Mouse (Mus musculus) small intestine, adult 2 months (tissue): ENCODE data around the gene Adck2. TPM values are rescaled to one million over a fixed set of nuclear protein-coding genes. Genes with fewer than 3 reads are reported as not detected.

Source experiments
- H3K27ac ChIP-seq: fragments of 200-500 bp; 2 replicates; pipeline ENCODE4 v1.5.1; 2012; ENCODE audit warnings: low read depth, low read length, control low read depth, inconsistent platforms; ENCODE audit not compliant: insufficient read depth
- H3K27me3 ChIP-seq: fragments of 200-500 bp; 2 replicates; pipeline ENCODE4 v1.6.1; 2012; ENCODE audit warnings: mild to moderate bottlenecking, moderate library complexity, low read length, inconsistent platforms; ENCODE audit not compliant: control insufficient read depth, insufficient read depth
- H3K36me3 ChIP-seq: fragments of 200-500 bp; 2 replicates; pipeline ENCODE4 v1.6.1; 2012; ENCODE audit warnings: mild to moderate bottlenecking, low read length, control low read depth, inconsistent platforms; ENCODE audit not compliant: control insufficient read depth, insufficient read depth
- H3K4me1 ChIP-seq: fragments of 200-500 bp; 2 replicates; pipeline ENCODE4 v1.6.1; 2012; ENCODE audit warnings: low read length, inconsistent platforms, mixed read lengths; ENCODE audit not compliant: control insufficient read depth, insufficient read depth, insufficient read length
- H3K4me3 ChIP-seq: fragments of 200-500 bp; 2 replicates; pipeline ENCODE4 v1.5.1; 2012; ENCODE audit warnings: low read depth, mild to moderate bottlenecking, control low read depth, inconsistent platforms, low read length, moderate library complexity
- CTCF ChIP-seq: fragments of 200-500 bp; IDR thresholded peaks from 2 replicates; pipeline ENCODE4 v1.5.1; 2012; ENCODE audit warnings: low read depth, mild to moderate bottlenecking, control low read depth, inconsistent platforms, low read length, moderate library complexity, mixed read lengths; ENCODE audit not compliant: insufficient replicate concordance, insufficient read length; ENCODE audit errors: extremely low read depth
- POLR2A ChIP-seq: fragments of 200-500 bp; IDR thresholded peaks from 2 replicates; pipeline ENCODE4 v1.6.1; 2012; ENCODE audit warnings: low read depth, mild to moderate bottlenecking, control low read depth, inconsistent platforms, low read length, moderate library complexity
- WGBS: fragments of 180-500 bp; shearing (Covaris S2); methylation state at CpG from one replicate; pipeline ENCODE4 v1.1.7; 2018; 5-methylcytosine and 5-hydroxymethylcytosine counted together
- polyA plus RNA-seq: library from polyadenylated mRNA; depleted of rRNA; stranded (reverse); fragments of >200 nt; gene quantifications from 2 replicates; pipeline ENCODE4 v1.2.3, GENCODE M21; 2012

The Adck2 gene
- polyA plus RNA-seq, 1 experiment = 10.4 TPM

DNA sequence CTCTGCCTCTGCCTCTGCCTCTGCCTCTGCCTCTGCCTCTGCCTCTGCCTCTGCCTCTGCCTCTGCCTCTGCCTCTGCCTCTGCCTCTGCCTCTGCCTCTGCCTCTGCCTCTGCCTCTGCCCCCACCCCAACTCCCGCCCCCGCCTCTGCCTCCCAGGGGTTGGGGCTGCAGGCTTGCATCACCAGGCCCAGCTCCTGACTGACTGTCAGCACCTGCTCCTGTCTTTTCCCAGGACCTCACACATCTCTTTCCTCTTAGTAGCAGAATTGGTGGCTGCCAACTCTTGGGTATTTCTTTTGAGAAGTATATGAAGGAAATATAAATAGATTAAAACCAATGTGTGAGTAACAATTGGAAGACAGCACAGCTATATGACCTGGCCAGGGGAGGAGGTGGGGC, 6.9 kb downstream of the Adck2 start:
- H3K27me3 ChIP-seq = no peaks in the 10 kb centered on the region
- no peak overlapping the region for H3K4me3 ChIP-seq
- WGBS = 89% methylated on average over 2 of the region's 2 CpGs
- no peak overlapping the region for H3K27ac ChIP-seq
- peaks cover 47% of the 10 kb centered on the region for H3K36me3 ChIP-seq
- TF ChIP-seq CTCF (no peak), POLR2A (no peak)
- H3K4me1 ChIP-seq = no peaks in the 10 kb centered on the region

DNA sequence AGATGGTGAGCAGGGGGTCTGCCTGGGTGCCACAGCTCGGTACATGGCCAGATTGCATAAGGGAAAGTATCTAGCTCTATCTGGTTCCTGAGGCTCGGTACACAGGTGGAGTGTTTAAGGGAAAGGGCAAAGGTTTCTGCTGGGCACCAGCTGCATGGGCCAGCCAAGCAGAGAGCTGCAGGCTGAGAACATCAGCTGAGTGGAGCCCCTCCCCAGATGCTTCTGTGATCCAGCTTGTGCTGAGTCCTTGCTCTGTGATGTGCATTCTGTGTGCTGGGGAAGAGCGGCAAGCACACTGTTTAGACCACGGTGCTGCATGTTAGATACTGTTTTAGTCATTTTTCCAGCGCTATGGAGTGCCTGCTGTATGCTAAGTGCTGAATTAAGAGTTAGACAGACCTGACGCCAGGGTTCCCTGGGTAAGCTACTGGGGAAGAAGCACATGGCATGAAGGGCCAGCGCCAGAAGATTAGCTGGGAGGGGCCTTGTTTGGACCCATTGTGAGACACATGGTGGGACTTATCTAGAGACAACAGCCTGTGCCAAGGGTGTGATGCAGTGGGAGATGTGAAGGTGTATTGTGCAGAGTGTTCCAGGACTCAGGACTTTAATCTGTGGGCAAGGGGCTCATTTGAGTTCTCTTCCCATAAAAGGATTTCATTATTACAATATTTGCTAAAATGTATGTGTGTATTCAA, 7.6 kb downstream of the Adck2 start:
- no peaks in the 10 kb centered on the region for H3K27me3 ChIP-seq

DNA sequence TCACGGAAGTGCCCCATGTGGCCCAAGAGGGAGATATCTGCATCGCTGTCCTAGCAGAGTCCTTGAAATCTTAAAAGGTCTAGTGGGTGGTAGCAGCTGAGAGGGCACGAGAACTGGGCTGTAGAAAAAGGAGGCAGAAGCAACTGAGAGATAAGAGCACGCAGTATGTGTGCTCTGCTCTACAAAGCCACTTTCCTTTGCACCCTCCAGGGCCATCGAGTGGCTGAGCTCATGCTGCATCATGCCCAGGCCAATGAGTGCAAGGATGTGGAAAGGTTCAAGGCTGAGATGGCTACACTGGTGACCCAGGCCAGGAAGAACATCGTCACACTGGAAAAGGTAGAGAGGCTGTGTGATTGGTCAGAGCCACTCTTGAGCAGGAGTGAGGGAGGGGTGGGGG, 11.8 kb downstream of the Adck2 start, which contains the start of gene Gm42420:
Gene Gm42420 (plus strand): TSS at position 237 of the 400 bp plus-strand sequence.
- no peak within 1 kb of the TSS for H3K4me3 ChIP-seq
- H3K27ac ChIP-seq = no peak within 1 kb of the TSS
- TF ChIP-seq POLR2A (no peak), CTCF (no peak)
- H3K36me3 ChIP-seq = peaks cover 44% of the 10 kb centered on the region
- H3K27me3 ChIP-seq = no peaks in the 10 kb centered on the region
- WGBS = 93% methylated on average over 6 of the region's 6 CpGs
- no peaks in the 10 kb centered on the region for H3K4me1 ChIP-seq

More for the DNA sequence above, 7.6 kb downstream of the Adck2 start:
- TF ChIP-seq POLR2A = no peak
- no peak for TF ChIP-seq CTCF
- Histone ChIP-seq H3K27ac (no peak overlapping the region), H3K4me3 (no peak overlapping the region), H3K4me1 (no peaks in the 10 kb centered on the region), H3K36me3 (peaks cover 53% of the 10 kb centered on the region)
- 80% methylated on average over 7 of the region's 7 CpGs for WGBS

DNA sequence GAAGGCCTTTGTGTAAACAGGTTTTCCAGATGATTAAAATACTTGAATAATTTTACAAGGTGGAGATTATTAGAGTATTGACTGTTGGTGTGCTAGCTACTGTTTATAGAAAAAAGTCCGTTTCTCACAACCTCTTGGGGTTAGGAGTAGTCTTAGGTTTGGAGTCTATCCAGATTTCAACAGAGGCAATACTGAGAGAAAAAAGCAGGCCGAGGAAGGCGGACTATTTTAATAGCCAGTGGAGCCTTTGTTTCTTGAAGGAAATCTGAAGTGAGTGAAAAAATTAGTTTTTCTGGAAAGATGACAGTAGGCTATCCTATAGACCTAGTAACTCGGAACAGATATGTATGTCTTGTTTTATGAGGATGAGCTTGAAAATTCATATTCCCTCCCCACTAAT, 17.8 kb downstream of the Adck2 start:
- TF ChIP-seq POLR2A (no peak), CTCF (no peak)
- no peaks in the 10 kb centered on the region; the same call in 1 of the 2 replicates for H3K4me1 ChIP-seq
- no peak overlapping the region for H3K4me3 ChIP-seq
- WGBS = 96% methylated on average over 4 of the region's 4 CpGs
- H3K27me3 ChIP-seq = no peaks in the 10 kb centered on the region
- H3K36me3 ChIP-seq = peaks cover 10% of the 10 kb centered on the region
- no peak overlapping the region for H3K27ac ChIP-seq

DNA sequence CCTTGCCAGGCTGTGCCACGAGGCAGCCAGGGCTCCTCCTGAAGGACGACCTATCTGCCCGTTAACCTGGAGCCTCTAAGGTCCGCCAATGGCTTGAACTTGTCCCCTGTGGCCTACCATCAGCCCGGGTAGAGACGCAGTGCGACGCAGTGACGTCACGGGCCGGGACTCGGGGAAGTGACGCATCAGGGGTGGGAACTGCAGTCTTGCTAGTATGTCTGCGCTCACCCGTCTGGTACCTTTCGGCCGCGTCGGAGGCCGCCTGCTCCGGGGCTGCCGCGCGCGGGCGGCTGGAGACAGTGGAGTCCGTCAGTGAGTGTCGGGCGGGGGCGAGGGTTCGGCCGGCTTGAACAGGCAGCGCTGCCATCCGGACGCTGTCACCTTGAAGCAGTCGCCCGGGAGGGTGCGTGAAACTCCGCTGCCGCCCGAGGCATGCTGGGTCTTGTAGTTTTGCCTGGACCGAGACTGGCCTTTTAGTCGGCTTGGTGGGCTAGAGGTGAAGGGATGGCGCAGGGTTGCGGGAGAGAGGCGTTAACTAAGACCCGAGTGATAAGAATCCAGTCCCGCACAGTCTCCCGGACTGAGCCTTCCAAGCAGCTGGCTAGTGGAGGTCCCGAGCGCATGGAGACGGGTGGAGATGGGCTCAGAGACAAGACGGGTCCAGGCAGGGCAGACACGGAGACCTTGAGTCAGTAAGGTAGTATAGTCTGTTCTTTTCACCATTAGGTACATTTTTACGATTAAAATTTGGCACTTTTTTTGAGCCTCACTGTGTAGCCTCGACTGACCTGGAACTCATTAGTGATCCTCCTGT, 18.9 kb downstream of the Adck2 start, which contains the start of gene Ndufb2:
Gene Ndufb2 (plus strand): TSS at position 174 of the 814 bp plus-strand sequence.
- Histone ChIP-seq H3K27me3 (no peaks in the 10 kb centered on the region), H3K4me3 (peak within 1 kb of the TSS; percentile 93), H3K4me1 (no peaks in the 10 kb centered on the region; the same call in 1 of the 2 replicates), H3K27ac (peak within 1 kb of the TSS; percentile 90), H3K36me3 (peaks cover 11% of the 10 kb centered on the region)
- under 1% methylated on average over 56 of the region's 56 CpGs for WGBS
- TF ChIP-seq CTCF (no peak), POLR2A (peak; percentile 62; the same call in 1 of the 2 replicates)

DNA sequence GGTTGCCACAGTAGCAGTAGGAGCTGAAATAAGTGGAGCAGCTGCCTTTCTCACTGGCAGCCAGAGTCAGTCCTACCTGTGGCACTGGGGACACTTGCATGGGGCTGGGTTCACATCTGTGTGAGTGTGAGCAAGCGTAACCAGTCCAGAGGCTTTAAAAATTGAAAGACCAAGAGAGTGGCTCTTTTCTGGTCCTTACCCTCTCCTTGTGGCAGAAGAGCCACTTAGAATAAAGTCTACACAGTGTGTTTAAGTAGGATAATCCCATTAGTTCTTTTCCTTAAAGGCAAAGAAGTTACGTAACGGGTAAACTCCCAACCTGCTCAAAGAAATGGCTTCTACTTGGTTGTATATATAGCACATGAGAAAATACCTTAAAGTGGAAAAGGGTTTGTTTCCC, 27.2 kb downstream of the Adck2 start:
- over 99% methylated on average over 3 of the region's 3 CpGs for WGBS
- H3K4me1 ChIP-seq = no peaks in the 10 kb centered on the region
- no peak overlapping the region for H3K4me3 ChIP-seq

DNA sequence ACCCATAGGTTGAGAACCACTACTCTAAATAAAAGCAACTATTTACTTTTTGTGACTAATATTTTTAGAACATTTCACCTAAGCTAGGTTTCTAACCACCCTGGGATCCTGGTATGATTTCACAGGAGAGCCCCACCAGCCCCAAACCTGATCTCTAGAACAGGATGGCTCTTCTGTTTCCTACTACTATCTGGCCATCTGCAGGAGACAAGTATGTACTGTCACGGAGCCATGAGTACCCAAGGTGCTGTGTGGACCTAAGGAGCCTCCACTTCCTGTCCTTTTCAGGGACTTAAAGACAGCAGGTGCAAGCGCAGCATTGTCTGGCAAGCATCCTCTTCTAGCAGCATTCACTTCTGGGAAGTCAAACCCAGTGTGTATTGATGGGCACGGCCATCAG, 28.2 kb downstream of the Adck2 start:
- no peak for TF ChIP-seq CTCF
- no peak for TF ChIP-seq POLR2A
- H3K27ac ChIP-seq = no peak overlapping the region
- H3K4me3 ChIP-seq = no peak overlapping the region
- H3K36me3 ChIP-seq = peaks cover 35% of the 10 kb centered on the region
- H3K27me3 ChIP-seq = no peaks in the 10 kb centered on the region
- 80% methylated on average over 3 of the region's 3 CpGs for WGBS
- H3K4me1 ChIP-seq = no peaks in the 10 kb centered on the region

More for the DNA sequence above, 27.2 kb downstream of the Adck2 start:
- Histone ChIP-seq H3K36me3 (peaks cover 36% of the 10 kb centered on the region), H3K27me3 (no peaks in the 10 kb centered on the region), H3K27ac (no peak overlapping the region)
- TF ChIP-seq POLR2A (no peak), CTCF (no peak)
